Mouse (Mus musculus): ENCODE results near the gene Msantd2.

DNA sequence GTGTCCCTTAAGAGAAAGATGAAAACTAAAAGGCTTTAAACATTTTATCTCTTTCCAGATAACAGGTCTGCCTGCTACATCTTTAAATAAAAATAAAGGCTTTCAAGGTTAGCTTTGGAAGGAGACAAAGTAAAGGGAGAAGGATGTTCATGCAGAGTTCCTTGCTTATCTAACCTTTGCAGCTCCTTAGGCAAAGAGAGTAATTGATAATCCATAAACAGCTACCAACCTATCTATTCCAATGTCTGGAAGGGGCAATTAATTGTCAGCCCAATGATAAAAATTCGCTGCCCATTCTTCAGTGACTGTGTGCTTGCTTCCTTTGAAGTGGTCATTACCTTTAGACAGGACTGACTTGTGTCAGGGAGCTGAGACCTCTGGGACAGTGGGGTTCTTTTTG, 74.7 kb downstream of the Msantd2 start:
- TF ChIP-seq POLR2A (IDR thresholded peaks at IDR 0.05; ENCODE audit: borderline replicate concordance, extremely low read depth, low read depth, low read length) (no peak), CTCF (IDR thresholded peaks at IDR 0.05; ENCODE audit: insufficient read depth, low read length) (no peak)
